Mouse (Mus musculus): ENCODE data around the gene Nrl. TPM values are rescaled to one million over a fixed set of nuclear protein-coding genes. Genes with fewer than 3 reads are reported as not detected.
A peak's percentile ranks its signal among the peaks of the same experiment; 100 is the strongest.

The Nrl gene
- total RNA-seq (2021), result not detected
- long read RNA-seq, experiment 1, result 0 reads
- long read RNA-seq, experiment 2, result 0 reads

- no peak for DNase-seq
- intact Hi-C loops (cut with DNase I), result no loop called here
Measured at GRCm38 (mm10) chr14:55524785-55525184, at the start of gene Nrl. Gene Nrl, minus strand, starts transcription at chr14:55524981.

- intact Hi-C loops (cut with DNase I), result no loop called here
- DNase-seq, result no peak
Measured at GRCm38 (mm10) chr14:55571760-55572159, 47.0 kb upstream of the Nrl start.

- no peak for DNase-seq
Measured at GRCm38 (mm10) chr14:55570588-55570987, 45.8 kb upstream of the Nrl start.

GRCm38 (mm10) chr14:55567496-55567895 is 42.7 kb upstream of the Nrl start:
- intact Hi-C loops (cut with DNase I), result no loop called here
- no peak for DNase-seq

More at GRCm38 (mm10) chr14:55570588-55570987, 45.8 kb upstream of the Nrl start:
- intact Hi-C loops (cut with DNase I), result no loop called here

- intact Hi-C loops (cut with DNase I), result no loop called here
- DNase-seq, result no peak
Measured at GRCm38 (mm10) chr14:55565748-55566147, 41.0 kb upstream of the Nrl start.

GRCm38 (mm10) chr14:55563249-55563648 is 38.5 kb upstream of the Nrl start:
- DNase-seq, result no peak
- intact Hi-C loops (cut with DNase I), result loop anchor here (2.0 to 5.0 kb wide), 2 partner anchors 14 to 39 kb away; partner anchors contain the start of gene Irf9

GRCm38 (mm10) chr14:55561860-55562259 is 37.1 kb upstream of the Nrl start:
- no peak for DNase-seq
- intact Hi-C loops (cut with DNase I), result loop anchor here (2.0 to 5.0 kb wide), 2 partner anchors 15 to 40 kb away; partner anchors contain the start of gene Irf9

GRCm38 (mm10) chr14:55560202-55561073 is 35.7 kb upstream of the Nrl start, which contains the start of gene A730061H03Rik:
Gene A730061H03Rik, minus strand, starts transcription at chr14:55560406.
- peak; percentile 97 to 98 for DNase-seq
- intact Hi-C loops (cut with DNase I), result loop anchor here (5.0 kb wide), 1 partner anchor 42 kb away; the partner anchor contains the start of gene Irf9

- intact Hi-C loops (cut with DNase I), result loop anchor here (5.0 kb wide), 1 partner anchor 43 kb away; the partner anchor contains the start of gene Irf9
- peak; percentile 86 to 87 for DNase-seq
Measured at GRCm38 (mm10) chr14:55559799-55560201, 35.0 kb upstream of the Nrl start, which contains the start of gene Dcaf11. Gene Dcaf11, plus strand, starts transcription at chr14:55560006.

- intact Hi-C loops (cut with DNase I), result no loop called here
- no peak for DNase-seq
Measured at GRCm38 (mm10) chr14:55558740-55559448, 34.1 kb upstream of the Nrl start.

- intact Hi-C loops (cut with DNase I), result loop anchor here (1.0 kb wide), 1 partner anchor 60 kb away; no protein-coding TSS in a partner anchor
- no peak for DNase-seq
Measured at GRCm38 (mm10) chr14:55557587-55557986, 32.8 kb upstream of the Nrl start.

- intact Hi-C loops (cut with DNase I), result loop anchor here (1.0 kb wide), 1 partner anchor 60 kb away; no protein-coding TSS in a partner anchor
- peak; percentile 54 to 65 for DNase-seq
Measured at GRCm38 (mm10) chr14:55557003-55557402, 32.2 kb upstream of the Nrl start.

GRCm38 (mm10) chr14:55555788-55556187 is 31.0 kb upstream of the Nrl start:
- intact Hi-C loops (cut with DNase I), result no loop called here
- no peak for DNase-seq

- intact Hi-C loops (cut with DNase I), result no loop called here
- DNase-seq, result no peak
Measured at GRCm38 (mm10) chr14:55554635-55555034, 29.9 kb upstream of the Nrl start.

GRCm38 (mm10) chr14:55551794-55552193 is 27.0 kb upstream of the Nrl start:
- intact Hi-C loops (cut with DNase I), result no loop called here
- no peak for DNase-seq

- no peak for DNase-seq
- intact Hi-C loops (cut with DNase I), result no loop called here
Measured at GRCm38 (mm10) chr14:55551347-55551746, 26.6 kb upstream of the Nrl start.

GRCm38 (mm10) chr14:55550191-55550590 is 25.4 kb upstream of the Nrl start:
- no peak for DNase-seq
- intact Hi-C loops (cut with DNase I), result no loop called here

- intact Hi-C loops (cut with DNase I), result no loop called here
- no peak for DNase-seq
Measured at GRCm38 (mm10) chr14:55544334-55544733, 19.6 kb upstream of the Nrl start.

- no peak for DNase-seq
- intact Hi-C loops (cut with DNase I), result no loop called here
Measured at GRCm38 (mm10) chr14:55542268-55542667, 17.5 kb upstream of the Nrl start.

- intact Hi-C loops (cut with DNase I), result no loop called here
- peak; percentile 82 to 83 for DNase-seq
Measured at GRCm38 (mm10) chr14:55540787-55541321, 16.1 kb upstream of the Nrl start.
